Mouse (Mus musculus) spleen, postnatal 0 days (tissue): ENCODE measurements around the gene Nat8f2. TPM values are rescaled to one million over a fixed set of nuclear protein-coding genes. Genes with fewer than 3 reads are reported as not detected.

ENCODE experiments used
- polyA plus RNA-seq: library from polyadenylated mRNA; unstranded; fragments of >200 nt; fragmentation: Nextera tagmentation; extraction: Ambion mirVana; gene quantifications from 2 replicates; pipeline ENCODE4 v1.2.1, GENCODE M21; 2015

Nat8f2 gene
- not detected in 2 replicates for polyA plus RNA-seq

DNA sequence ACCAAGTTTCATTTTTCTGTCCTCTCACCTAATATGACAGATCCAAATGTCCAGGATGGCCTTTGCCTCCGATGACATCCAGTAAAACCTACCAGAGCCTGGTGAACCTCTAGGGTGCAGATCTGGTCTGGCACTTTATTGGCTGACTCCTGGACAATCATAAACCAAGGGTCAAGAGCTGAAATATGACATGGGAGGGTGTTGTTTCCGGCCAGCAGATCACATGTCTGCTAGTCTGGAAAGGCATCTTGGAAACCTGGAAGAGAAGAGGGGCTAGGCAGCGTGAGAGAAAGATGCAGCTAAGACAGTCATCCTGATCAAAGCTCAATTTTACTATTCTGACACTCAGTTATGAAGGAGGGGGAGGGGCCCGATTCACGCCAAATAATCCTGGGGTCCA is at the start of gene Nat8f2:
TSS of gene Nat8f2 (minus strand) at position 153 of the 400 bp plus-strand sequence.

DNA sequence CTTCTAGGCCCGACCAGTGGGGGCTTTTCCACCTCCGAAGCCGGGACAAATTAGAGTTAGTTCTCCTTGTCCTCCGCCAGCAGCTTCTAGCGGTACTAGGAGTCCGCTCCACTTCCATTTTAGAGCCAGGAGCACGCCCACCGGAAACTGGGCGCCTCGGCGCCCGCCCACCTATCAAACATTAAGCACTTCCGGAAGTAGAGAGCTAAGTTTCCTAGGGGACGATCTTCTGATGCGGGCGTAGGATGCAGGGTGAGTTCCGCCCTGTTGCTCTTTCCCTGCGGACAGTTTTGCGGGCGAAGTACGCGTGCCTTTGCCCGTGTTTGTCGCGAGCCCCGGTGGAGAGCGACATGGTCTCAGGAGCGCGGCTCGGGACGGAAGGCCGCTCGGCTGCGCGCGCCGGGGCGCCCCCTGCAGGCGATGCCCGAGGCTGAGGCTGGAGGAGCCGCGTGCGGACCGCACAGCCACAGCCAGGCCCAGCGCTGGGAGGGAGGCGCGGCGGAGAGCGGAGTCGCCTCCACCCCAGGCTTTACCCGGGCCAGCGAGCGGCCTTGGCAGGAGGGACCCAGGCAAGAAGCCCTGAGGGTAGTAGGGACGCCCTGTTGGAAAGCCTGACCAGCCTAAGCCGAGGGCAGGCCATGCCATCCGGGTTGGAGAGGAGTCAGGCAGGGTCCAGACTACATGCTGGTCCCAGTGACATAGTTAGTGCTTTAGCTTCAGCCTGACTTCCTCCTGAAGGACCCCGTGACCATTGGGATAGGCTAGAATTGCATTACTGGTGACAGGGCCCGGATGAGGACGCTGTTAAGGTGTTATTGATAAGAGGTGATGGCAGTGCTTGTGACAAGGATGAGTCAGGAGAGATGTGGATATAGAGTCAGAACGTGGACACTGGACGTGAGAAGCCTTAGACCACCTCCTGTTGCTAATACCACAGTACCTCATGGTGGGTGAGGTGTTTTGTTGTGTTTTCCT is 46.9 kb upstream of the Nat8f2 start, which contains the start of gene Nat8f1:
TSS of gene Nat8f1 (minus strand) at position 149 of the 975 bp plus-strand sequence.

DNA sequence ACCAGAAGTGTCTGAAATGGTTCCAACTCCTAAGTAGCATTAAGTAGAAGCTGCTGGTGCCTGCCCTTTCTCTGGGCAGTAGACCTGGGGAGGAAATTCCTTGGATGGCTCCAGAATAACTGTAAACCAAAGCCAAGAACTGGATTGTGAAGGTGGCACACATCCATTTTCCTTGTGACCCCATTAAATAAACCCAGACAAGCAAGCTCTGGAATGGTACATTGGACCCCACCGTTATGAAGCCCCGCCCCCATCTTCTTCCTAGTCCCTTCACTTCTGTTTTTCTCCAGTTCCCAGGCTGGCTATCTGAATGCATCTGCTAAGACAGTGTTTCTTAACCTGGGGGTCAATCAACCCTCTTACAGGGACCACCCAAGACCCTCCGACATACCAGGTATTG is 42.6 kb upstream of the Nat8f2 start, which contains the start of gene Tprkb:
TSS of gene Tprkb (plus strand) at position 279 of the 400 bp plus-strand sequence.

DNA sequence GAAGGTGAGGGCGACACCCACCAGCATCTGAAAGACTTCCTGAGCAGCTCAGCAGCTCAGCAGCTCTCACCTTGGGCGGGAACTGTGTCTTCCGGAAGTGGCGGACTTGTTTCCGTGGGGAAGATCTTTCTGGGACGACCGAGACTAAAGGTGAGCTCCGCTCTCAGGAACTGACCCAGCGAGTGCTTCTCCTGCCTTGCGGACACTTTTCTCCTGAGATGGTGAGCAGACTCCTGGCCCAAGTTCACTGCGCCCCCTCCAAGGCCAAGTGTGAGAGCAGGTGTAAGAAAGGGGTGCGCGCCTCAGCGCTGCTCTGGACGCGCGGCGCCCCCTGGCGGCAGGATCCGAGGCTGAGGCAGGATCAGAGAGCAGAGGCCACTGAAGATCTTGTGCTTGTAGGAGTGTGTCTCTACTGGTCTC is 35.7 kb upstream of the Nat8f2 start, which contains the start of gene Nat8f4:
TSS of gene Nat8f4 (minus strand) at position 243 of the 420 bp plus-strand sequence.

DNA sequence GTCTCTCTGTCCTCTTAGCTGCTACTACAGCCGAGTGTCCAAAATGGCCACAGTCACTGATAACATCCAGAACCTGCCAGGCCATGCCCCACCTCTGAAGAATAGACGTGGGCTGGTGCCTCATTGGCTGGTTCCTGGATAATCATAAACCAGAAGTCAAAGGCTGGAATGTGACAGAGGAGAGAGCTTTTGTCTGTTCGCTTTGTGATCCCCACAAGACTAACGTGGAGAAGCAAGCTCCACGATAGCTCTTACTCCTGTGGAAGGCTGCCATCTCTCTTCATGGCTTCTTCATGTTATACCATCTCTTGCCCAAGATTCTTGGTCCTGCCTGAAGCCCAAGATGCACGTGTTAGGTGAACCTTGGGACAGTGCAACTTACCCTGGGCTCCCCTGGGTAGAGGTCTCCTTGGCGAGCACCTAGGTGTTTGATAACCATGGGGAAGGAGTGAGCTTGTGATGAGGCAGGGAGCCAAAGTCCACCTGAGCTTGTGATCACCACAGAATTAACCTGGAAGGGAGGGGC is 37.1 kb downstream of the Nat8f2 start, which contains the start of gene Nat8:
TSS of gene Nat8 (minus strand) at position 287 of the 526 bp plus-strand sequence.

DNA sequence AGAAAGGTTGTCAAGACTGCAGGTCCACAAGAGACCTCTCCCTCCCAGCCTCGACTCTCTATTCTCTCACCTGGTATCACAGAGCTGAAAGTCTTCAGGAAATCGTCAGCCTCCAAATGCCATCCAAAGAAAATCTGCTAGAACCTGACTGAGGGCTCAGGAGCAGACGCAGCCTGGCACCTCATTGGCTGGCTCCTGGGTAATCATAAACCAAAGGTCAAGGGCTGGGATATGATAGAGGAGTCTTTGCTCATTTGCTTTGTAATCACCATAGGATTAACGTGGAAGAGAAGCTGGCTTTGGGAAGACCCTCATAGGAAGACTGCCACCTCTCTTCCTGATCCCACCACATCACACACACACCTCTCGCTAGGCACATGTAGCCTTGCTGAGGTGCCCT is 48.1 kb downstream of the Nat8f2 start, which contains the start of the genes Nat8f6 and Nat8f5:
TSS of gene Nat8f6 (minus strand) at position 118 of the 400 bp plus-strand sequence.
TSS of gene Nat8f5 (minus strand) at position 136 of the 400 bp plus-strand sequence.

Other genes with a start within 250 kb of the Nat8f2 start
- gene Nat8f7, start 156.0 kb downstream of the Nat8f2 start, polyA plus RNA-seq: not detected in 2 replicates
- gene Nat8f3, start 103.4 kb downstream of the Nat8f2 start, polyA plus RNA-seq: 0.11 TPM in 1 of 2 replicates, not detected in the other
- gene Nat8f6, start 48.2 kb downstream of the Nat8f2 start, polyA plus RNA-seq: not detected in 2 replicates
- gene Nat8f5, start 48.2 kb downstream of the Nat8f2 start, polyA plus RNA-seq: not detected in 2 replicates
- gene Nat8, start 37.1 kb downstream of the Nat8f2 start, polyA plus RNA-seq: not detected in 2 replicates
- gene Nat8f4, start 35.7 kb upstream of the Nat8f2 start, polyA plus RNA-seq: 0.89 and 1.0 TPM in 2 replicates
- 27.2 and 28.6 TPM in 2 replicates for gene Tprkb, start 42.7 kb upstream of the Nat8f2 start, polyA plus RNA-seq
- 4.5 and 5.5 TPM in 2 replicates for gene Nat8f1, start 46.5 kb upstream of the Nat8f2 start, polyA plus RNA-seq
- gene Dusp11, start 92.5 kb upstream of the Nat8f2 start, polyA plus RNA-seq: 37.0 and 37.1 TPM in 2 replicates
- not detected in 2 replicates for gene Figla, start 147.0 kb upstream of the Nat8f2 start, polyA plus RNA-seq
- 60.3 and 70.7 TPM in 2 replicates for gene Add2, start 159.5 kb upstream of the Nat8f2 start, polyA plus RNA-seq